20 mouse cellular contexts compared by ENCODE assay signal in genomic region chr14:27270466-27270865, GRCm38 (mm10).
DNase-seq lines count a peak whose midpoint lies in the region; TF ChIP-seq lines count a peak whose summit lies in the region.
"Had no signal": no experiment of that assay in that cellular context is flagged by ENCODE, and none has a peak within 500 bp of the region (broad histone marks: within the 10 kb centered on the region; RNA-seq: fewer than 3 reads in every experiment).

No protein-coding gene starts in this region.

- TF ChIP-seq CTCF in left cerebral cortex, adult 2 months (IDR thresholded peaks at IDR 0.05): no peak
- TF ChIP-seq CTCF in testis, adult 2 months (IDR thresholded peaks at IDR 0.05; ENCODE audit: control insufficient read depth, insufficient read depth, insufficient replicate concordance, low read depth, low read length): no peak

- no peaks in the 10 kb centered on the region for H3K27me3 ChIP-seq in testis, adult 2 months (ENCODE audit: control insufficient read depth, insufficient read depth, low read length)
- H3K27me3 ChIP-seq: CH12.LX; embryonic facial prominence, embryonic 13.5 days; embryonic facial prominence, embryonic 15.5 days; forebrain, embryonic 12.5 days had no signal

- H3K27ac ChIP-seq in left cerebral cortex, adult 2 months: peak overlapping the region; percentile 91
- H3K27ac ChIP-seq in testis, adult 2 months (ENCODE audit: control insufficient read depth, insufficient read depth, low read depth, low read length): no peak overlapping the region
- H3K27ac ChIP-seq: embryonic facial prominence, embryonic 13.5 days; embryonic facial prominence, embryonic 15.5 days; forebrain, embryonic 10.5 days; forebrain, embryonic 12.5 days had no signal

- peak; percentile 46 for DNase-seq in cerebellum, adult 11-12 months
- DNase-seq in cerebellum, postnatal 10 days: no peak
- DNase-seq in cerebellum, adult 9-10 months: peak; percentile 60
- DNase-seq in cerebellum, adult 18-20 months: no peak
- no peak for DNase-seq in left cerebral cortex, adult 2 months (ENCODE audit: extremely low spot score in 1 of 2, low spot score in 2 of 2)
- no peak for DNase-seq in left cerebral cortex, postnatal 36 days (ENCODE audit: low spot score in 2 of 2)
- no peak for DNase-seq in testis, postnatal 10 days (ENCODE audit: low spot score)
- DNase-seq: adrenal gland, adult 8-10 months; adrenal gland, postnatal 14 days; adrenal gland, postnatal 36 days; B cell, adult 2 months; embryo, embryonic 11 days had no signal

- H3K4me3 ChIP-seq in left cerebral cortex, adult 2 months: no peak overlapping the region
- H3K4me3 ChIP-seq in testis, adult 2 months (ENCODE audit: control insufficient read depth, low read depth, low read length): peak overlapping the region; percentile 10
- H3K4me3 ChIP-seq: embryonic facial prominence, embryonic 13.5 days; embryonic facial prominence, embryonic 15.5 days; erythroblast, embryonic 14.5 days; forebrain, embryonic 10.5 days; forebrain, embryonic 12.5 days had no signal

- intact Hi-C loops in left cerebral cortex, adult 2 months (cut with DNase I): loop anchor here (2.0 kb wide), 1 partner anchor 66 kb away; no protein-coding TSS in a partner anchor
- intact Hi-C loops in left cerebral cortex, postnatal 36 days (cut with DNase I): no loop called here

- no peaks in the 10 kb centered on the region for H3K4me1 ChIP-seq in testis, adult 2 months (ENCODE audit: control insufficient read depth, insufficient read depth, low read length)

- TF ChIP-seq POLR2A in testis, adult 2 months (IDR thresholded peaks at IDR 0.05; ENCODE audit: control insufficient read depth, low read depth, low read length): no peak

- H3K36me3 ChIP-seq in testis, adult 2 months (ENCODE audit: control insufficient read depth, insufficient read depth, low read length): no peaks in the 10 kb centered on the region
- H3K36me3 ChIP-seq: embryonic facial prominence, embryonic 13.5 days; embryonic facial prominence, embryonic 15.5 days; forebrain, embryonic 10.5 days; forebrain, embryonic 12.5 days; G1E had no signal

Comparison
In these comparisons a context has a peak if more than half of its experiments do, and no peak if none do; other contexts are left out.
1. DNase-seq: peak in cerebellum, adult 11-12 months (single experiment) and cerebellum, adult 9-10 months (single experiment); none in cerebellum, postnatal 10 days (0 of 2), cerebellum, adult 18-20 months (0 of 2), left cerebral cortex, adult 2 months (0 of 2), left cerebral cortex, postnatal 36 days (0 of 2) and testis, postnatal 10 days (single experiment).